Mouse (Mus musculus) myocyte (in vitro differentiated cells): Measurements from ENCODE around the gene Dapk2.

Source experiments
- MAX ChIP-seq: IDR thresholded peaks from one replicate; pipeline ENCODE4 v1.6.1; 2011; ENCODE audit warnings: low read depth, mild to moderate bottlenecking, control low read depth
- POLR2A ChIP-seq: IDR thresholded peaks from one replicate; pipeline ENCODE4 v1.6.1; 2011; ENCODE audit warnings: low read depth, mild to moderate bottlenecking, control low read depth, moderate library complexity; ENCODE audit not compliant: insufficient read length
- REST ChIP-seq: IDR thresholded peaks from one replicate; pipeline ENCODE4 v1.6.1; 2011; ENCODE audit warnings: mild to moderate bottlenecking, control low read depth, moderate library complexity; ENCODE audit not compliant: insufficient read depth, insufficient read length
- TCF12 ChIP-seq: IDR thresholded peaks from one replicate; pipeline ENCODE4 v1.6.1; 2011; ENCODE audit warnings: mild to moderate bottlenecking, control low read depth; ENCODE audit not compliant: poor library complexity, insufficient read depth, severe bottlenecking

GRCm38 (mm10) chr9:66281501-66281951, 123.5 kb downstream of the Dapk2 start:
- TF ChIP-seq TCF12 (peak; percentile 53), POLR2A (no peak), MAX (no peak), REST (no peak)
